Mouse (Mus musculus) naive thymus-derived CD4-positive, alpha-beta T cell, adult 2 months (primary cell): Measurements from ENCODE around the gene Ufd1.
A peak's percentile ranks its signal among the peaks of the same experiment; 100 is the strongest.
"Not testable (repeated sequence)": the region's sequence is repeated elsewhere in the genome, so short reads cannot be mapped to it uniquely, and the experiment has no call there.

Experiments used
- DNase-seq: peaks from one replicate; pipeline ENCODE4 v3.0.0-alpha.2; 2011; ENCODE audit warnings: low read depth

Gene Ufd1

DNA sequence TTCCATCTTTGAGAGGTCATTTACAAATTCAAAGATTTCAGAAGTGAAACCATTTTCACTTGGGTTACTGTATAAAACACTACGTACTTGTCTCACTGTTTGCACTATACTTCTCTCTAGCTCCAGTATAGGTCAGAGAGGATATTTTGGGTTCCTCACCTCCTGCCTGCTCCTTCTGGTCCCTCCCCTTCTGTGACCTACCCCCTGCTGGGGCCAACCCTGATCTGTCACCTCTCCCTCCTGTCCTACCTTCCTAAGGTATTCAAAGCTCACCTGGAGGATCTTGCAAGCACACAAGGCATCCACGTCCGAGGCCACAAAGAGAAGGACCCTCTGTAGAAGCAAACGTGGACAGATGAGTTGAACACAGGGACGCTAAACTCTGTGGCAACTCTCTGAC, 547 bp upstream of the Ufd1 start:
- DNase-seq = no peak

DNA sequence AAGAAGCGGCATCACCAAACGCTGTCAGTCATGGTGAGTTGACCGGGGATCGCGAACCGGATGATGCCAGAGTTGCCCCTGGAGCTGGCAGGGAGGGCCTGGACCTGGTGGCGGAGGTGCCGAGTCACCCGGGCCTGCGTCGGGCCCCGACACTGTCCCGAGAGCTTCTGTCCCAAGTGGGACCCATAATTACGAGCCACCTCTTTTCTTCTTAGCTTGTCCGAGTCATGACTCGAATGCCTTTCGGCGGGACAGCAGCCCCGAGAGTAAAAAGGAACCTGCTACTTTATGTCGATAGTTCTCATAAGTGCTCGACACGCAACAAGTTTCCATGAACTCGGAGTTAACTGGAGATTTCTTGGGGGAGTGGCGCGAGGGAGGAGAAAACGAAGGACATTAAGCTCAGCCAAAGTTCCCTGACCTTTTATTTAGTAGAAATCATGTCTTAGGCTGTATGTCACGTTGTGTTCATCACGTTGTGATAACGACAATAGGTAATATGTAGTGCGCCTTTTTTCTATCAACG, 869 bp downstream of the Ufd1 start:
- no peak for DNase-seq

DNA sequence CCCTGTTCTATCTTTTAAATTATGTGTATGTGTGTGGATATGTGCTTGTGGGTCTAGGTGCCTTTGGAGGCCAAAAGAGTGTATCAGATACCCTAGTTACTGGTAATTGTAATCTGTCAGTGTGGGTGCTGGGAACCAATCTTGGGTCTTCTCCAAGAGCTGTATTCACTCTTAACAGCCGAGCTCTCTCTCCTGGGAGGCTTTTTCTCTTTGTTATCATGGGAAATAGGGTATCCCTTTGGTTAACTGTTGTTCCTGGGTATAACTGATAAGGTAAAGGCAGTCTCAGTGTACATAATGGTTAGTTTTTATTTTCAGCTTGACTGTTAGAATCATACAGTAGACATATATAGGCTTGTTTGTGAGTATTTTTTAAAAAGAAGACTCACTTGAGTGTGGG, 10.8 kb downstream of the Ufd1 start:
- DNase-seq = no peak

DNA sequence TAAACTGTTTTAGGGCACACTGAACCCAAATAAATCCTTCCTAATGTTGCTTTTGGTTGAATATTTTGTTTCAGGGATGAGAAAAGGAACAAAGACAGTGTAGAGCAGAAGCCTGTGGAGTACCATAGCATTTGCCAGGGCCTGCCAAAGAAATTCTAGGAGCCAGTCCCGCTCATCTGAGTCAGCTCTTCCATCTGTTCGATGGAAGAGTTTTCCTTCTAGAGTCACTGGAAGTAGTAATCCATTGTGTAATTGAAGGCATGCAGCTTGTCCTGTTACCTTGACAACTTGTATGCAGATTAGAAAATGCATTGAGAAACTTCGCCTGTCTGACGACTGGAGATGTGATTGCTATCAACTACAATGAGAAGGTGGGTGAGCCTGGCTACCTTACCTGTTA, 11.3 kb downstream of the Ufd1 start:
- DNase-seq = no peak

DNA sequence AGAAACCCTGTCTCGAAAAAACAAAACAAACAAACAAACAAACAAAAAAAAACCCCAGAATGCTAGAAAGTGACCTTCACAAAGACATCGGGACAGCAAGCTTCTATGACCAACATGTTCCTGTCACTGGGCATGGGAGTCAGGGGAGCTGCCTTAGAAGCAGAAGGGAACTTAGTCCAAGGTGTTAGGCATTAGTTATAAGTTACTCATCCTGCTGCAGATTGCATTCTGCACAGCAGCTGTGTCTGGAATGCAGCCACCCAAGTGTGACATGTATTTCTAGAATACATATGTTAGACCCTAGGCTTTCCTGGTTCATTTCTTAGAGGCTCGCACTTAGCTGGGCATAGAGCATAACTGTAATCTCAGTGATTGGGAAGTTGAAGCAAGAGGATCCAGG, 17.1 kb downstream of the Ufd1 start:
- DNase-seq = no peak

DNA sequence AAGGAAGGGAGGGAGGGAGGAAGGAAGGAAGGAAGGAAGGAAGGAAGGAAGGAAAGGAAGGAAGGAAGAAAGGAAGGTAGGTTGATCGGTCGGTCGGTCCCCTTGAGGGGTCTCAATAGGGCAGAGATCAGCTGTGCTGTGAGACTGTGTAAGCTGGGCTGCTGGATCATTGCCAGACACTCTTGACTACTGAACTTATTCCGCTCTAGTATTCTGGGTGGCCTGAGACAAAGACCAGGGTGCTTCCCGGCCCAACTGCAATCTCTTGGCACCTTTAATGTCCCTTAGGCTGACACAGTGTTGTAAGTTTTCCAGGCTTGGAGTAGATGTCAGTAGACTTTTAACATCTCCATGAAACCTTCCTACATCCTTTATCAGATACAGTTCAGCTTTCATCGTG, 17.5 kb downstream of the Ufd1 start:
- DNase-seq = no peak

DNA sequence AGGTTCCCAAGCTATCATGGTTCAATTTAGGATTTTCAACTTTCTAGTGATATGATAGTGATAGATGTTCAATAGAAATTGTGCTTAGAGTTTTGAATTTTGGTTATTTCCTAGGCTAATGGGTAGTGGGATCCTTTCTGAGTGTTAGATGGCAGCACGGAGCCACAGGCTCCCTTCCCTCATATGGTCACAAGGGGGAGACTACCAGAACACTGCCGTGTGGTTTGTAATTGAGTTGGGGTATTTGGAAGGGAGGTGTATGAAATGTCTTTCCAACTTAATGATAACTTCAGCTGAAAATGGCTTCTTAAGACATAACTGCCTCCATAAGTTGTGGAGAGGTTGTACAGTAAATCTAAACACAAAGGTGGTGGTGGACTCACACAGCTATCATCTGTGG, 21.9 kb downstream of the Ufd1 start:
- no peak for DNase-seq

DNA sequence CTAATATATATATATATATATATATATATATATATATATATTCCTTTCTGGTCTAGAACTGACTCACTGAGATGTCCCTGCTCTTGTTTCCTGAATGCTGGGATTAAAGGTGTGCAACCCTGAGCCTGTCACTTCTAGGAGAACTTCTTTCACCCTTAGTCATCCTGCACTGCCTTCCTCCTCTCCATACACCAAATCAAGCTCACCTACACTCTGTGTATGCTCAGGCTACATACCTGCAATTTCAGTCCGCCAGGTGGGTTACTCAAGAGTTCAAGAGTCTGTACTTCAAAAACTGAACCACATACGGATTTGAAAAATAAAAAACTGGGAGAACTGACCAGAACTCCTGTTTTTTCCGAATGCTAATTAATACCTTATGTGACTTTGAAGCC, 24.5 kb downstream of the Ufd1 start:
- no peak for DNase-seq

DNA sequence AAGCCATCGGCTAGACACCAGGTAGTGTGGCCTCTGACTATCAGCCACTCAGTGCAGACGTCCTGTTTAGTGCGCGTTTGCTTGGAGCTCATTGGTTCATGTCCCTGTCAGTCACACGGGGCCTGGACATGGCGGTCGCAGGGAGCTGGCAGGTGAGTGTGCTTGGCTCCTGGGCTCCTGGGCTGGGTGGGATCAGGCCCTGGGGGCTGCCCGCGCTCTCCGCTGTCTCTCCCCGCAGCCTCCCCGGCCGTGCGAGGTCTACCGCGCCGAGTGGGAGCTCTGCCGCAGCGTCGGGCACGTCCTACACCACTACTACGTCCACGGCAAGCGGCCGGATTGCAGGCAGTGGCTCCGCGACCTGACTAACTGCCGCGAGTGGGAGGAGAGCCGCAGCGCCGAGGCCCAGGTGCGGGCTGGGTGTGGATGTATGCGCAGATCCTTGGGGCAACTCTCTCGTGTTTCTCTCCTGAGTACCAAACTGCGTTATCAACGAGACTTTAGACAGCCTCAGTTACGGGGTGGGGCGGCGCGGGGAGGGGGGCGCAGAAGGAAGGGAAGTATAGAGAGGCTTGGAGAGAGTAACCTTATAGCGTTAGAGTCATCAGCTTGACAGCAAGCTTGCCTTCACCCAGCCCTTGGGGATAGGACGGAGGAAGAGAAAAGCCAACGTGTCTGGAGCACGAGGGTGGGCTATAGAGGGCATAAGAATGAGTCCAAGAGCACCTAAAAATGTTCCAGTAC, 25.1 kb downstream of the Ufd1 start, which contains the start of the genes 2510002D24Rik and Gm28539:
Gene 2510002D24Rik, plus strand, starts transcription at position 111 of the 741 bp plus-strand sequence.
Gene Gm28539, plus strand, starts transcription at position 117 of the 741 bp plus-strand sequence.
- peak; percentile 96 for DNase-seq

DNA sequence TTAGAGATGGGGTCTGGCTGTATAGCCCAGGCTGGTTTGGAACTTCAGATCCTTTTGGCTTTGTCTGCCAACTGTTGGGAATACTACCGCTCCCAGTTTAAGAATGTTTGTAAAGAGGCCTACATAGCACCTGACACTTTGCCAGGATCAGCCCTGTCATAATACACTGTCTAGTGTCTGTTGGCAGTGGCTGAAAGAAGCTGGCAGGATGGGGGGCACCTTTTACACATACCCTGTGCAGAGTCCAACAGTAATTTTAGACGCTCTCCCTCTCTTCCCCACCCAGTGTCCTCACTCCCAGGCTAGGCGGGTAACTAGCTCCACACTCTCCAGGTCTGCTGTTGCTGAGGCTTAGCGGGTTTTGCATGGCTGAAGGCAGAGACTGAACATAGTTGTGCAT, 26.8 kb downstream of the Ufd1 start:
- DNase-seq = no peak

DNA sequence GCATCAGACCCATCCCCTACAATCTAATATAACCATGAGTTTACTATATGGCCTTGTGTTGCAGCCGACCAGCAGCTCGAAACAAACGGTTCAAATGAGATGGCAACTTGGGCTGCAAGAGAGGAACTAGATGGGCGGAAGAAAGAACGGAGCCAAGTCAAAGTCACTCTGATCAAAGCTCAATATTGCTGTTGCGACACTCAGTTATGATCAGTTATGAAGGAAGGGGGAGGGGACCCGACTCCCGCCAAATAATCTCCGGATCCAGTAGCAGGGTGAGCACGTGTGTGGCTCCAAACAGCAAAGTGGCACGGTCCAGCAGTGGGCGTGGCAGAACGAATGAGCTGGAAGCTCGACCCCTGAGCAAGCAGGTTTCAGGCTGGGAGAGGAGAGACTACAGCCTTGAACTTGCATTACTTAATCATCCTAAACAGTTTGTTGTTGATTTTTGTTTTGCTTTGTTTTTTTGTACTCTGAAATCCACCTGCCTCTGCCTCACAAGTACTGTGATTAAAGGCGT, 34.8 kb downstream of the Ufd1 start:
- DNase-seq = no peak

DNA sequence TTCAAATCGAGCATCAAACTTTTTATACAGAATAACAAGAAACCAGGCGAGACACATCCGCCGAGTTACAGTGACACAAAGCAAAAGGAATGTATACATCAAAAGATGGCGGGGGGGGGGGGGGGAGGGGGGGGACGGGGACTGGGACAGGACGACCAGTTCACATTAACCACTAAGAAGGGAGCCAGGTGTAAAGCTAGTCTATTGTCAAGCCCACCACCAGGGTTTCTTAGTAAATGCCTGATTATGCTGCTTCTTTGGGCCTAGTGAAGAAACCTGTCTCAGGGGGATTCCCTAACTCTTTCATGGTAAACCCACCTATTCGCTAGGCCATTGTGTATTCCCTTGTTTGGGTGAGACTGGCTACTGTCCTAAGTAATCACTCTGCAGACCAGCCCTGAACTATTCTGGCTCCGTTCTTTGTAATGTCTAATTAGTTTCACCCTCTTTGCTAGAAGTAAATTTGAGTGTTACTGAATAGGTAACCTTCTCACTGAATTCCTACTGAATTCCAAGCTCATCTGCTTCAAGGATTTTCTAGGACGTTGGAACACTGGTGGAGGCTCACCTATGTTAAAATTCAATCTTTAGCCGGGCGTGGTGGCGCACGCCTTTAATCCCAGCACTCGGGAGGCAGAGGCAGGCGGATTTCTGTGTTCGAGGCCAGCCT, 38.1 kb downstream of the Ufd1 start:
- not testable (repeated sequence) for DNase-seq

DNA sequence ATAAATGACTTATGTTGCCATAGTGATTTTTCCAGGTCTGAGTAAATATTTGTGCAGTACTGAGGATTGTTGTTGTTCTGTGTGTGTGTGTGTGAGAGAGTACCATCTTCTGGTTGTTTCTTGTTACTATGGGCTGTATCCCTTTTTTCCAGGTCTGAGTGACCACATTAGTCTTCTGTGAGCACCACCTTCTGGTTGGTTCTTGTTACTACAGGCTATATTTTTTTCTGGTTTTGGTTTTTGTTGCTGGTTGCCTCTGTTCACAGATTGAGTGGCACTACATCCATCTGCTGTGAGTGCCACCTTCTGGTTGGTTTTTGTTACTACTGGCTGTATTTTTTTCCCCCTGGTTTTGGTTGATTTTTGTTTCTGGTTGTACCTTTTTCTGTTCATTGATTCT, 47.0 kb downstream of the Ufd1 start:
- peak; percentile 81 for DNase-seq

DNA sequence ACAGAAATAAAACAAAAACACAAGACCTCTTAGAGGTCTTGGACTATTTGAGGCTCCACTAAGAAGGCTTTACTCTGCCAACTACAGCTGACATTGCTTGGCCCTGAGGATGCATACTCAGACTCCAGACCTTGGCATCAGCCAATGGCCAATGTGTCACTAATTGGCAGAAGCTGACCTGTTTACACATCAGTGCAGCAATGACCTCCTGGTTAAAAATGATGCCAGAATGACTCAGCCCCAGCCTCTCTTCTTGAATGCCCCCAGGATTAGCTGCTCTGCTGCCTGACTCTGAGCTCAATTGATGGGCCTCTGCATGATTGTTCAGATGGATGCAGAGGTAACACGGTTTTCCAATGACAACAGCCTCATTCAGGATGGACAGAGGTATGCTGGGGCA, 48.6 kb downstream of the Ufd1 start:
- no peak for DNase-seq

DNA sequence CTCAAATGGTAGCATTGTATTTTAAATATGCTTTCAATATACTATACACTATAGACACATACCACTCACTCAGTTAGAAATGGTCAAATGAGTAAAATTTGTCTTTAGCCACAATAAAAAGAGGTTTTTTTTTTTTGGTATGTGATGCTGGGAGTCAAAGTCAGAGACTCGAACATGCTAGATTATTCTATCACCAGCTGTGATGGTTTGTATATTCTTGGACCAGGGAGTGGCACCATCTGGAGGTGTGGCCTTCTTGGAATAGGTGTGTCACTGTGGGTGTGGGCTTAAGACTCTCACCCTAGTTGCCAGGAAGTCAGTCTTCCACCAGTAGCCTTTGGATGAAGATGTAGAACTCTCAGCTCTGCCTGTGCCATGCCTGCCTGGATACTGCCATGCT, 58.9 kb downstream of the Ufd1 start:
- not testable (repeated sequence) for DNase-seq

DNA sequence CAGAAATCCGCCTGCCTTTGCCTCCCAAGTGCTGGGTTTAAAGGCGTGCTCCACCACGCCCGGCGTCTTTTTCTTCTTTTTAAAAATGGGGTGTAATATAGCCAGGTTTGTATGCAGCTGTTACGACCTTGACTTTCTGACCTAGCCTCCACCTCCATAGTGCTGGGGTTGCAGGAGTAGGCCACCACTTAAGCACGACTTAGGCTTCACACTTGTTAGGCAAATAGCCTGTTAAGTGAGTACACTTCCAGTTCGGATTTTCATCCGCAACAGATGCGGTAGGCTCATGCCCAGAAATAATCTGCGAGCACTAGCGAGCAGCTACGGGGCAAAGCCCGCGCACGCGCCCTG, 64.5 kb downstream of the Ufd1 start:
- no peak for DNase-seq

DNA sequence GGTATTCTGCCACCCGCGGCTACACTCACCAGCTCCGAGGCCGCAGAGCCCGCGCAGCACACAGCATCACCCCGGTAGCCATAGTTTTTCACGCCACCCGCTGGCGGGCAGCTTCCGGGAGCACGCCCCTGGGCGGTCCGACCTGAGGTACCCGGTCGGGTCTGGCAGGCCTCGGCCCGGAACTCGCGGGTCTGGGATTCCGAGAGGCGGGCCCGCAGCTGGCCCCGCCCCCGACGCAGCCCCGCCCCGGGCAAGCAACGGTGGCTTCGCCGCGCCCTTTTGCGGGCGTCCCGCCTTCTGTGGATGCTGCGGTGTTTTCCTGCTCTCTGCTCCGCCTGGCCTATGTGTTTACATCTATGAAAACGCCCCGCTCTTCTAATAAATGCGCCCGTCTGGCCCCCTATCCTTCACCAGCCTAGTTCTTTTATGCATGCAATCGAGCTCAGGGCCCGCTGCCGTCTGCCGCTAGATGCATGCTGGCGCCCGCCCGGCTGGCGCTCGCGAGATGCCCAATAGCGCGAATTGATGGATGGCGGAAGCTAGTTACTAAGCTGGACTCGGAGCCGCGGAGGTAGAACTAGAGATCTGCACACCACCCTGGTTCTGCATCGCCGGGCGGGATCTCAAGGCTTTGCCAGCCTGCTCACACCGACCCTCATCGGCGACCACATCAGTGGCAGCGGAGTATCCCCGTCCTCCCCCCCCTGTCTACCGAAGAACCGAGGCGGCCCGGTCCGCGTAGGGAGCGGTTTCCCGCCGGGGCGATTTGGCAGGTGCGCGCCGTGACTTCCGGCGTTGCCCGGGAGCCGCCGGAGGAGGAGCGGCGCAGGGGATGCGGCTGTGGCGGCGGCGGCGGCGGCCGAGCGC, 65.1 kb downstream of the Ufd1 start, which contains the start of the genes Mrpl40 and Hira:
Gene Mrpl40, minus strand, starts transcription at position 421 of the 867 bp plus-strand sequence.
Gene Hira, plus strand, starts transcription at position 596 of the 867 bp plus-strand sequence.
- peak; percentile 95 for DNase-seq

DNA sequence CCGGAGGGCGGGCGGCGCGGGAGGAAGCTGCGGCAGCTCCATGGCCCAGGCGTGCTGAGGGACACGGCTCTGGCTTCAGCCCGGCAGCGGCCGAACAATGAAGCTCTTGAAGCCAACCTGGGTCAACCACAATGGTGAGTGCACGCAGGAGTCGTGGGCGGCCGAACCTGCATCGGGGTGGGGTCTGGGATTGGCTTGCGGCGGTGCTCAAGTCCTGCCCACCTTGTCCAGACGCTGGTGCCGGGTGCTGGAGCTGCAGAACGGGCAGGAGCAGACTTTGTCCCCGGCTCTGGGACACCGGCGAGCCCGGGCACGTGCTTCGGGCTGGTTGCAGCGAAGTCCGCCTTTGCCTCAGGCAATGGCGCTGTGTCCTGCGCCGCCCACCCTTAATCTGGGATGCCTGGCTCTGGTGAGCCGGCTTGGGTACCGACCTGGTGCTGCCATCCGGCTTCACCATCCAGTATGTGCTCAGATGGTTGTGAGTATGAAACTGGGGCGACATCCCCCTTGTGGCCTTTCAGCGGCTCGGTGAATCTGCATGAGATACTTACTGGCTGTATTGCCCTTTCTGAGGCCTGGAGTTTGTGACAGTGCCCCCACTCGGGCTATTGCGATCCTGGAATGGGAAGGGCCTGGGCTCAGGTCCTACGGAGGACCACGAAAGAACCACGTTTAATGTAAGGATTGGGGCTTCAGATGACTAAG, 66.0 kb downstream of the Ufd1 start:
- DNase-seq = peak; percentile 81

DNA sequence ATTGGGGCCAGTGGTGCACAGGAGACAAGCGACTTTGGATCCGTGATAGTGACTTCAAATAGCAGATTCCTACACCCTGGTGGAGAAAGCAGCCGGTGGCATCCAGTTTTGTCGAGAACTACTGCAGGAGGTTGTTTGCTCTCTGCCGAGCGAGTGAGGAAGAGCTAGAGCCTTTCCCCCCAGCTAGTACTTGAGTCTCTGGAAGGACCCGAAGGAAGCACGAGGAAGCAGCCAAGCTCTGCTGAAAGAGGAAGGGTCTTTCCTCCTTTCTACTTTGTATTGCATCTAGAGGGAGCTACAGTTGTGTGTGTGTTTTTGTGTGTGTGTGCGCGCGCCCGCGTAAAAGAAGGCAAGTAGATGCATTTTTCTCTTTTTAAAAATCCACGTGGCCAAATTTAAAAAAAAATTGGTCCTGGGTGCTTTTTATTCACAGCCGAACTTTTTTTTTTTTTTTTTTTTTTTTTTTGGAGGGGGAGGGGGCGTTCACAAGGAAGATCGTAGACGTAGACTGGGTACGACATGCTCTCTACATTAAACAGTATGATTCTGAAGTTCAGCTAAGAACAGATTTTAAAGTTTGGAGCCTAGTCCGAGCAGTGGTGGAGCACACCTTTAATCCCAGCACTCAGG, 66.6 kb downstream of the Ufd1 start:
- DNase-seq = no peak

DNA sequence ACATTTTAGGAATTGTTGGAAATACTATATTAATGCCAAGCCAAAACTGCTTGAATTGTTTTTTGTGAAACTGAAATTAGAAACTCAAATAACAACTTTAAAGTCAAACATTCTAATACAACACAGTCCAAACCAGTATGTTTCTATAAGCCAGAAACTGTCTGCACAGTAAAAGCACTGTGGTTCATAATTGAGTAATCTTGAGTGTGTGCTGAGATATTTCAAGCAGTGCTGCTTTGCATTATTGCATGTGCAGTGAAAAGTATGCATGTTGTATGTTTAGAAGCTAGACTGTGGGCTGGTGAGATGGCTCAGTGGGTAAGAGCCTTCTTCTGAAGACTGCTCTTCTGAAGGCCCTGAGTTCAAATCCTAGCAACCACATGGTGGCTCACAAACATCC, 72.5 kb downstream of the Ufd1 start:
- DNase-seq = no peak
